Mouse (Mus musculus) ES-E14 (cell line): ENCODE results near the gene Ccpg1.

Experiments used
- CHD2 ChIP-seq: IDR thresholded peaks from 2 replicates; pipeline ENCODE4 v1.6.1; 2014; ENCODE audit warnings: mild to moderate bottlenecking, low read depth, low read length, inconsistent platforms
- HCFC1 ChIP-seq: IDR thresholded peaks from 2 replicates; pipeline ENCODE4 v1.6.1; 2012; ENCODE audit warnings: low read length, inconsistent platforms, borderline replicate concordance; ENCODE audit not compliant: insufficient read depth
- MAFK ChIP-seq: IDR thresholded peaks from 2 replicates; pipeline ENCODE4 v1.6.1; 2014; ENCODE audit warnings: mild to moderate bottlenecking, low read depth, low read length, inconsistent platforms; ENCODE audit not compliant: insufficient read depth
- ZC3H11A ChIP-seq: IDR thresholded peaks from 2 replicates; pipeline ENCODE4 v1.6.1; 2012; ENCODE audit warnings: low read depth, mild to moderate bottlenecking, inconsistent platforms, low read length, borderline replicate concordance
- ZNF384 ChIP-seq: IDR thresholded peaks from 2 replicates; pipeline ENCODE4 v1.6.1; 2012; ENCODE audit warnings: low read depth, low read length, inconsistent platforms

DNA sequence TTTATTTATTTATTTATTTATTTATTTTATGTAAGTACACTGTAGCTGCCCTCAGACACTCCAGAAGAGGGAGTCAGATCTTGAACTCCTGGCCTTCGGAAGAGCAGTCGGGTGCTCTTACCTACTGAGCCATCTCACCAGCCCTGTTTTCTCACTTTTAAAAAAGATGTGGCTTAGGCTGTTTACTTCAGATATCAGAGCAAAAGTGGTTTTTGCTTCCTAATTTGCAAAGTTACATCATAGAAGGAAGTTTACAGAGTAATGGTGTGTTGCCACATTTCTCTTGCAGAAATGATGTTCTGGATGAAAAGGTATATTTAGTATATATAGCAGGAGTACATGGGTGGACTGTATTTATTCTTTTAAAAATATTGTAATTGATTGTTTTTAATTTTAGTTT, 6.2 kb downstream of the Ccpg1 start:
- TF ChIP-seq ZC3H11A = no peak
- TF ChIP-seq MAFK = no peak
- TF ChIP-seq CHD2 = no peak
- TF ChIP-seq HCFC1 = no peak
- no peak for TF ChIP-seq ZNF384
